Mouse (Mus musculus) c-Kit-positive CD71-negative TER-119-negative erythroid progenitor cells, embryonic 14.5 days (primary cell): Measurements from ENCODE around the gene Tedc2.
A peak's percentile ranks its signal among the peaks of the same experiment; 100 is the strongest.

ENCODE experiments used
- DNase-seq: peaks from one replicate; pipeline ENCODE4 v3.0.0-alpha.2; 2013; ENCODE audit warnings: low read depth

The Tedc2 gene

GRCm38 (mm10) chr17:24220435-24221411 lies at the start of gene Tedc2:
TSS of gene Tedc2 (minus strand) at chr17:24220851.
- DNase-seq: peak; percentile 89

- DNase-seq: no peak
Observed at GRCm38 (mm10) chr17:24267133-24267532, 46.5 kb upstream of the Tedc2 start.

- DNase-seq: no peak
Observed at GRCm38 (mm10) chr17:24264766-24265165, 44.1 kb upstream of the Tedc2 start.

GRCm38 (mm10) chr17:24260516-24260915 lies 39.9 kb upstream of the Tedc2 start:
- no peak for DNase-seq

GRCm38 (mm10) chr17:24259702-24260101 lies 39.1 kb upstream of the Tedc2 start:
- DNase-seq: no peak

GRCm38 (mm10) chr17:24258981-24259380 lies 38.3 kb upstream of the Tedc2 start:
- DNase-seq: no peak

- no peak for DNase-seq
Observed at GRCm38 (mm10) chr17:24252329-24252728, 31.7 kb upstream of the Tedc2 start.

- DNase-seq: peak; percentile 94
Observed at GRCm38 (mm10) chr17:24251320-24252069, 30.8 kb upstream of the Tedc2 start, which contains the start of gene Ccnf. TSS of gene Ccnf (minus strand) at chr17:24251484.

- DNase-seq: peak; percentile 9
Observed at GRCm38 (mm10) chr17:24250988-24251319, 30.3 kb upstream of the Tedc2 start.

- no peak for DNase-seq
Observed at GRCm38 (mm10) chr17:24248641-24249040, 28.0 kb upstream of the Tedc2 start.

GRCm38 (mm10) chr17:24244061-24244460 lies 23.4 kb upstream of the Tedc2 start:
- DNase-seq: no peak

- peak; percentile 35 for DNase-seq
Observed at GRCm38 (mm10) chr17:24243311-24243969, 22.8 kb upstream of the Tedc2 start.

- no peak for DNase-seq
Observed at GRCm38 (mm10) chr17:24236921-24237320, 16.3 kb upstream of the Tedc2 start.

- no peak for DNase-seq
Observed at GRCm38 (mm10) chr17:24236479-24236878, 15.8 kb upstream of the Tedc2 start.

GRCm38 (mm10) chr17:24227941-24228340 lies 7.3 kb upstream of the Tedc2 start:
- no peak for DNase-seq

- DNase-seq: no peak
Observed at GRCm38 (mm10) chr17:24226721-24227120, 6.1 kb upstream of the Tedc2 start.

GRCm38 (mm10) chr17:24225851-24226250 lies 5.2 kb upstream of the Tedc2 start:
- DNase-seq: no peak

- no peak for DNase-seq
Observed at GRCm38 (mm10) chr17:24224741-24225140, 4.1 kb upstream of the Tedc2 start.

- DNase-seq: no peak
Observed at GRCm38 (mm10) chr17:24223513-24223912, 2.9 kb upstream of the Tedc2 start.

GRCm38 (mm10) chr17:24222653-24223052 lies 2.0 kb upstream of the Tedc2 start:
- no peak for DNase-seq

GRCm38 (mm10) chr17:24216836-24217235 lies 3.8 kb downstream of the Tedc2 start:
- no peak for DNase-seq

GRCm38 (mm10) chr17:24213186-24213585 lies 7.5 kb downstream of the Tedc2 start:
- no peak for DNase-seq
